ENCODE assay signal across 9 mouse cellular contexts in the genomic region with DNA sequence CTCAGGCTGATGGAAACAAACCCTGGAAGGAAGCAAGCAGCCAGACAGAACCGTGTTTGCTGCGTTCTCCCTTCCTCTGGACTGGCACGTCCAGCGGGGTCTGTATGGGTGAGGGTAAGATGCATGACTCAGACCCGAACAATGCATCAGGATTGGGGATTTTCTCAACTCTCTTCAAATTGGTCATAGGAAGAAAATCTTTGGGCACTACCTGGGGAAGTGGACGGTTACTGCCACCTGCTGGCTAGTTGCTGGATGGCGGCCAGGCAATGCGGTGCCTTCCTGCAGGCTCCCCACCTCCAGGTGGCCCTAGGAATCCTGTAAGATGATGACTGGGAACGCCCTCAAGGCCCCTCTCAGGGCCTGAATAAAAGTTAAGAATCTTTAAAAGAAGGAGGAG. TPM values are rescaled to one million over a fixed set of nuclear protein-coding genes. Genes with fewer than 3 reads are reported as not detected.
A peak's percentile ranks its signal among the peaks of the same experiment; 100 is the strongest.
DNase-seq lines count a peak whose midpoint lies in the region; TF ChIP-seq lines count a peak whose summit lies in the region.
"Had no signal": no experiment of that assay in that cellular context is flagged by ENCODE, and none has a peak within 500 bp of the region (broad histone marks: within the 10 kb centered on the region; RNA-seq: fewer than 3 reads in every experiment).

No protein-coding gene starts in this region.

- TF ChIP-seq POLR2A in ES-Bruce4 (IDR thresholded peaks at IDR 0.05; ENCODE audit: insufficient read depth, low read length): no peak
- no peak for TF ChIP-seq POLR2A in bone marrow macrophage, adult 2 months (IDR thresholded peaks at IDR 0.05; ENCODE audit: borderline replicate concordance, low read depth, low read length)

- no peak overlapping the region for H3K4me3 ChIP-seq in ES-Bruce4 (ENCODE audit: low read depth, low read length)
- no peak overlapping the region for H3K4me3 ChIP-seq in bone marrow macrophage, adult 2 months (ENCODE audit: insufficient read depth, low read length)
- no peak overlapping the region for H3K4me3 ChIP-seq in forebrain, embryonic 10.5 days
- H3K4me3 ChIP-seq: limb, embryonic 12.5 days had no signal

- peak; percentile 90 for TF ChIP-seq CTCF in ES-Bruce4 (IDR thresholded peaks at IDR 0.05; ENCODE audit: low read depth, low read length)
- peak; percentile 86 for TF ChIP-seq CTCF in bone marrow macrophage, adult 2 months (IDR thresholded peaks at IDR 0.05; ENCODE audit: low read depth, low read length)

- intact Hi-C loops in heart, postnatal 36 days (cut with DNase I): loop anchor here (1.0 to 5.0 kb wide), 3 partner anchors 41 to 157 kb away; no protein-coding TSS in a partner anchor

- peaks cover 3% of the 10 kb centered on the region for H3K4me1 ChIP-seq in ES-Bruce4 (ENCODE audit: control insufficient read depth, insufficient read depth, low read length)
- H3K4me1 ChIP-seq in bone marrow macrophage, adult 2 months (ENCODE audit: control insufficient read depth, insufficient read depth, low read length): peaks cover 3% of the 10 kb centered on the region; the same call in 1 of the 2 replicates
- peaks cover 5% of the 10 kb centered on the region; the same call in 1 of the 2 replicates for H3K4me1 ChIP-seq in forebrain, embryonic 10.5 days
- H3K4me1 ChIP-seq: limb, embryonic 12.5 days had no signal

- no peaks in the 10 kb centered on the region; the same call in 1 of the 2 replicates for H3K27me3 ChIP-seq in ES-Bruce4 (ENCODE audit: control insufficient read depth, insufficient read depth, low read length, poor library complexity, severe bottlenecking)
- H3K27me3 ChIP-seq in forebrain, embryonic 10.5 days (ENCODE audit: poor library complexity, severe bottlenecking): peaks cover 16% of the 10 kb centered on the region
- H3K27me3 ChIP-seq: limb, embryonic 12.5 days had no signal

- no peak overlapping the region for H3K9ac ChIP-seq in ES-Bruce4 (ENCODE audit: low read depth, poor library complexity, severe bottlenecking)
- H3K9ac ChIP-seq: limb, embryonic 12.5 days had no signal

- WGBS in forebrain, embryonic 10.5 days: 7% methylated on average over 9 of the region's 9 CpGs

- peak; percentile 72 for DNase-seq in forebrain, embryonic 10.5 days (ENCODE audit: extremely low spot score, low spot score)
- DNase-seq in heart, postnatal 36 days: peak; percentile 80 to 86
- peak; percentile 42 for DNase-seq in layer of hippocampus, adult 9-11 months
- DNase-seq in lung, postnatal 4 days: peak; percentile 81 to 87
- peak; percentile 87 for DNase-seq in right cerebral cortex, postnatal 14 days
- DNase-seq in urinary bladder, postnatal 25 days (ENCODE audit: low spot score): peak; percentile 82

- no peaks in the 10 kb centered on the region for H3K9me3 ChIP-seq in ES-Bruce4 (replicated peaks; ENCODE audit: control insufficient read depth, insufficient read depth, low read length, poor library complexity, severe bottlenecking)
- H3K9me3 ChIP-seq in forebrain, embryonic 10.5 days: no peaks in the 10 kb centered on the region

- no peak overlapping the region for H3K27ac ChIP-seq in ES-Bruce4 (ENCODE audit: insufficient read depth, low read length)
- no peak overlapping the region for H3K27ac ChIP-seq in bone marrow macrophage, adult 2 months (ENCODE audit: insufficient read depth, low read depth, low read length)
- no peak overlapping the region for H3K27ac ChIP-seq in forebrain, embryonic 10.5 days
- H3K27ac ChIP-seq: limb, embryonic 12.5 days had no signal

- TF ChIP-seq EP300 in ES-Bruce4 (IDR thresholded peaks at IDR 0.05; ENCODE audit: insufficient read depth, low read depth, low read length): no peak

- H3K36me3 ChIP-seq in ES-Bruce4 (ENCODE audit: control insufficient read depth, insufficient read depth, low read length, poor library complexity, severe bottlenecking): no peaks in the 10 kb centered on the region
- no peaks in the 10 kb centered on the region for H3K36me3 ChIP-seq in forebrain, embryonic 10.5 days (replicated peaks)
- H3K36me3 ChIP-seq: limb, embryonic 12.5 days had no signal

RNA-seq across cellular contexts. Expression of gene Anxa6, which starts 6.3 kb away (rescaled TPM):
- 74.2 and 76.1 TPM in 2 replicates for polyA plus RNA-seq in ES-Bruce4 (2011; ENCODE audit: insufficient read depth, insufficient read length, low read depth, missing spikeins)
- polyA plus RNA-seq in bone marrow macrophage, adult 2 months (2012; ENCODE audit: insufficient read depth, insufficient read length, missing spikeins): 157 and 169 TPM in 2 replicates
- 35.4 and 38.9 TPM in 2 replicates for polyA plus RNA-seq in forebrain, embryonic 10.5 days (2016; fragmentation: Nextera tagmentation; extraction: Ambion mirVana)
- total RNA-seq in heart, postnatal 36 days (2021): 100 to 1,000 TPM; 234 to 241 TPM

RNA-seq across cellular contexts. Expression of gene Ccdc69, which starts 38.3 kb away (rescaled TPM):
- not detected in 2 replicates for polyA plus RNA-seq in ES-Bruce4 (2011; ENCODE audit: insufficient read depth, insufficient read length, low read depth, missing spikeins)
- polyA plus RNA-seq in bone marrow macrophage, adult 2 months (2012; ENCODE audit: insufficient read depth, insufficient read length, missing spikeins): 5.3 and 6.0 TPM in 2 replicates
- 0.25 and 0.73 TPM in 2 replicates for polyA plus RNA-seq in forebrain, embryonic 10.5 days (2016; fragmentation: Nextera tagmentation; extraction: Ambion mirVana)
- total RNA-seq in heart, postnatal 36 days (2021): 1 to 10 TPM; 7.6 to 8.0 TPM

RNA-seq across cellular contexts. Expression of gene Gm2a, which starts 58.3 kb away (rescaled TPM):
- polyA plus RNA-seq in ES-Bruce4 (2011; ENCODE audit: insufficient read depth, insufficient read length, low read depth, missing spikeins): 24.7 and 24.9 TPM in 2 replicates
- polyA plus RNA-seq in bone marrow macrophage, adult 2 months (2012; ENCODE audit: insufficient read depth, insufficient read length, missing spikeins): 216 and 231 TPM in 2 replicates
- polyA plus RNA-seq in forebrain, embryonic 10.5 days (2016; fragmentation: Nextera tagmentation; extraction: Ambion mirVana): 7.2 and 7.8 TPM in 2 replicates
- total RNA-seq in heart, postnatal 36 days (2021): 10 to 100 TPM; 10.8 to 11.8 TPM
